Mouse (Mus musculus): Measurements from ENCODE around the gene Atcay. TPM values are rescaled to one million over a fixed set of nuclear protein-coding genes. Genes with fewer than 3 reads are reported as not detected.
"Not testable (repeated sequence)": the region's sequence is repeated elsewhere in the genome, so short reads cannot be mapped to it uniquely, and the experiment has no call there.

Gene Atcay
- polyA plus RNA-seq, 1 experiment from 2014 or later: 24.1 TPM

DNA sequence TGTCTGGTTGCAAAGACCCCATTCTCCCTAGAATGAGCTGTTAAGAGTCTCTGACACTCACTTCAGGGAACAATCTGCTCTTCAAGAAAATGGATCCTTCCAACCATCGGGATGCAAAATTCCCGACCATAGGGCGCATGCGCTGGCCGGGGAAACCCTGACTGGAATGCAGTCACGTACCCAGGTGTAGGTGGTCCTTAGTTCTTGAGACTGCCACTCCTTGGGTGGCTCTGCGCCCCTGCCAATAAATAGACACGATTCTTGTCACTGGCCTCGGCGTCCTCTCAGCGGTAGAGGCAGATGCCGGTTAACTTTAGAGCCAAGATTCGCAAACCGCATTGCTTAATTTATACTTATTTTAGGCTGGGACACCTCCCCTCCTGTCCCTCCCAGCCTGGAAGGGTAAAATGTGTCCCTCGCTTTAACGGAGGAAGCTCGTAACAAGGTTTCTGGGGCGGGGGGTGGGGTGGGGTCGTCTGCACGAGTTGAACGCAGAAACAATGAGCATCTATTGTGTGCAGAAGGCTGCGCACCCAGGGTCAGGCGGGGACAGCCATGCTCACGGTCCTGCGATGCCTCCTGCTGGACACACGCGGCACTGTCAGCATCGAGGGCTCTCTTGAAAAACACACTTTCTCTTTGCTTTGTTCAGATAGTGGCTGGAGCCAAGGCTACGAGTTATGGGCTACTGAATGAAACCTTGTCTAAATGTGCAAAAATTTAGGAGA, 55.9 kb downstream of the Atcay start:
- WGBS: 1% methylated on average over 29 of the region's 29 CpGs
- peak; percentile 65 for ATAC-seq (ENCODE audit: insufficient read depth, low FRiP score, low TSS enrichment)

DNA sequence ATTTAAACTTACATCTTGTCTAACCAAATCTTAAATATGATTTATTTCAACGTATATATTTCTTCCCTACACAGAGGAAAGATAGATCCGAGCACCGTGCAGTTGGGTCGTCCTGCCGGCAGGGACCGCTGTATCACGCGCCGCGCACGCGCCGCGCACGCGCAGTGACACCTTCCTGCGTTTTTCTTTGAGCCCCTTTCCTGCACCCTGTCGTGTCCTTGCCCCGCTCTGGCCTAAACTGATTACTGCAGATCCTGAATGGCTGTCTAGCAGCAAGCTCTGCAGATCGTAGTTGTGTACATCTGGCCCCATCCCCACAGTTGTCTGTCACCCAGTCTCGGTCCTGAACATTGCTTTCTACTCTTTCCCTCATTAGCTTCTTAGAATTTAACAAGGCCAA, 57.5 kb downstream of the Atcay start:
- peak overlapping the region; percentile 73 for H3K27ac ChIP-seq (ENCODE audit: low read depth, low read length)
- peaks cover 6% of the 10 kb centered on the region for H3K36me3 ChIP-seq (ENCODE audit: control insufficient read depth, insufficient read depth, low read length)
- H3K4me2 ChIP-seq (ENCODE audit: low read depth): peak overlapping the region; percentile 21
- no peaks in the 10 kb centered on the region for H3K9me3 ChIP-seq (ENCODE audit: control insufficient read depth, low read length)
- no peaks in the 10 kb centered on the region for H3K27me3 ChIP-seq (ENCODE audit: control insufficient read depth, insufficient read depth, low read length)
- peak overlapping the region; percentile 20; the same call in 1 of the 2 replicates for H3K9ac ChIP-seq (ENCODE audit: low read length)
- peaks cover 20% of the 10 kb centered on the region for H3K4me1 ChIP-seq (ENCODE audit: control insufficient read depth, insufficient read depth, low read length)
- H3K4me3 ChIP-seq (ENCODE audit: low read depth, low read length): no peak overlapping the region
- WGBS: 8% methylated on average over 21 of the region's 21 CpGs
- no peak for ATAC-seq (ENCODE audit: insufficient read depth, low FRiP score, low TSS enrichment)
- DNase-seq (ENCODE audit: low spot score): peak; percentile 91

More for the DNA sequence above, 55.9 kb downstream of the Atcay start:
- Histone ChIP-seq H3K36me3 (ENCODE audit: control insufficient read depth, insufficient read depth, low read length) (peaks cover 20% of the 10 kb centered on the region), H3K4me1 (ENCODE audit: control insufficient read depth, insufficient read depth, low read length) (peaks cover 13% of the 10 kb centered on the region), H3K9me3 (ENCODE audit: control insufficient read depth, low read length) (no peaks in the 10 kb centered on the region), H3K4me2 (ENCODE audit: low read depth) (peak overlapping the region; percentile 63), H3K27me3 (ENCODE audit: control insufficient read depth, insufficient read depth, low read length) (no peaks in the 10 kb centered on the region), H3K9ac (ENCODE audit: low read length) (peak overlapping the region; percentile 74), H3K27ac (ENCODE audit: low read depth, low read length) (peak overlapping the region; percentile 85), H3K4me3 (ENCODE audit: low read depth, low read length) (peak overlapping the region; percentile 34)
- DNase-seq (ENCODE audit: low spot score): peak; percentile 93

DNA sequence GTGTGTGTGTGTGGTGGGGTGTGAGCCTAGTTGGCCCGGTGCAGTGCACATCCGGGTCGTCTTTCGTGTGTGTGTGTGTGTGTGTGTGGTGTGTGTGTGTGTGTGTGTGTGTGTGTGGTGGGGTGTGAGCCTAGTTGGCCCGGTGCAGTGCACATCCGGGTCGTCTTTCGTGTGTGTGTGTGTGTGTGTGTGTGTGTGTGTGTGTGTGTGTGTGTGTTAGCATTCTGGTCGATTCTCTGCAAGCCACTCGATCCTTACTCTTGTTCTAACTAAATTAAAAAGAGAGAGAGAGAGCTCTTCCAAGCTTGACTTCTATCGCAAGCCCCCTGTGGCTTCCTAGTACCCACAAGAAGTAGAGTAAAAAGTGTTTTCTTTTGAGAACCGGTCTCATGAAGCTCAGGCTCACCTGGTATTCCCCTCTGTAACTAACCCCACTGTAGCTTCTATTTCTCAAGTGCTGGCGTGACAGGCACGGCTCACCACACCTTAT, 61.2 kb downstream of the Atcay start:
- H3K27ac ChIP-seq (ENCODE audit: low read depth, low read length); H3K27me3 ChIP-seq (ENCODE audit: control insufficient read depth, insufficient read depth, low read length); H3K9ac ChIP-seq (ENCODE audit: low read length); H3K9me3 ChIP-seq (ENCODE audit: control insufficient read depth, low read length); ATAC-seq (ENCODE audit: insufficient read depth, low FRiP score, low TSS enrichment); H3K4me2 ChIP-seq (ENCODE audit: low read depth); H3K36me3 ChIP-seq (ENCODE audit: control insufficient read depth, insufficient read depth, low read length); DNase-seq (ENCODE audit: low spot score); H3K4me3 ChIP-seq (ENCODE audit: low read depth, low read length): not testable (repeated sequence)
- WGBS: 69% methylated on average over 6 of the region's 14 CpGs
- H3K4me1 ChIP-seq (ENCODE audit: control insufficient read depth, insufficient read depth, low read length): peaks cover 19% of the 10 kb centered on the region

DNA sequence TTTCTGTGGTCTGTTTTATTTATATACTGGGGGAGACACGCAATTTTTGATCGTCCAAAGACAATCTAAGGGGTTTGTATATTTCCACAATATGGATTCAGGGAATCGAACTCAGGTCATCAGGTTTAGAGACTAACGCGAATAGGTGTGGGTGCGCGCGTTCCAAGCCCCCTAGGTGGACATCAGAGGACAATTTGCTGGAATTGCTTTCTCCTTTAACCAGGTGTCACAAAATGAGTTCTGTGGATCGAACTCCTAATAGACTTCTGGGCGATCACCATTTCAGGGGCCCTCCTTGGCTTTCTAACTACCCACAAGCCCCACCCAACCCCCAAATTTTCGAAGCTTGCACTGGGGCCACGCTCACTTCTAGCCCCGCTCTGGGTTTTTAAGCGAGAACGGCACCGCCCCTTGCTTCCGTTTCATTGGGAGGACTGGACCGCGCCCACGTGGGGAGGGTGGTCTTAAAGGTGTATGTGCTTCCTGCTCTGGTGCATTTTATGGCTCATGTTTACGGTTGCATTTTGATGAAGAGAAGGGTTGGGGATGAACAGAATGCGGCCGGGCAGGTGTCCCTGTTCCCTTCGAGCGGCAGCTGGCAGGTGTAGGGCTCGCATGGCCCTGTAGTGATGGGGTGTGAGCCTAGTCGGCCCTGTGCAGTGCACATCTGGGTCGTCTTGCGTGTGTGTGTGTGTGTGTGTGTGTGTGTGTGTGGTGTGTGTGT, 62.0 kb downstream of the Atcay start:
- peak overlapping the region; percentile 45 for H3K9ac ChIP-seq (ENCODE audit: low read length)
- 5% methylated on average over 29 of the region's 29 CpGs for WGBS
- no peaks in the 10 kb centered on the region for H3K27me3 ChIP-seq (ENCODE audit: control insufficient read depth, insufficient read depth, low read length)
- DNase-seq (ENCODE audit: low spot score) (peak; percentile 80), ATAC-seq (ENCODE audit: insufficient read depth, low FRiP score, low TSS enrichment) (peak; percentile 43; the same call in 1 of the 2 replicates)
- no peaks in the 10 kb centered on the region for H3K9me3 ChIP-seq (ENCODE audit: control insufficient read depth, low read length)
- peak overlapping the region; percentile 56 for H3K27ac ChIP-seq (ENCODE audit: low read depth, low read length)
- H3K4me3 ChIP-seq (ENCODE audit: low read depth, low read length): peak overlapping the region; percentile 96
- H3K4me1 ChIP-seq (ENCODE audit: control insufficient read depth, insufficient read depth, low read length): peaks cover 19% of the 10 kb centered on the region
- H3K4me2 ChIP-seq (ENCODE audit: low read depth): peak overlapping the region; percentile 53
- peaks cover 4% of the 10 kb centered on the region; the same call in 1 of the 2 replicates for H3K36me3 ChIP-seq (ENCODE audit: control insufficient read depth, insufficient read depth, low read length)

DNA sequence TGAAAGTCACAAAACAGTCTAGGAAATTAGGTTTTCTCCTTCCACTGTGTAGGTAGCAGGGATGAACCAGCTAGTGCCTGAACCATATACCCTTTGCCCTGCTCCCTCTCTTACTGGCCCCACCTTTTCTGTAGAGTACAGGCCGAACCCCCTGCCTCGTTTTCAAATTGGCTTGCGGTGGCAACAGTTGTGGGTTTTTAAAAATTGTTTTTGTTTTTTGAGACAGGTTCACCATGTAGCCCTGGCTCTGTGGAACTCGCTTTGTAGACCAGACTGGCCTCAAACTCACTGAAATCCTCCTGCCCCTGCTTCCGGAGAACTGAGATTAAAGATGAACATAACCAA, 62.6 kb downstream of the Atcay start:
- no peak for DNase-seq (ENCODE audit: low spot score)
- ATAC-seq (ENCODE audit: insufficient read depth, low FRiP score, low TSS enrichment): peak; percentile 74
- WGBS: 14% methylated on average over 5 of the region's 5 CpGs
- Histone ChIP-seq H3K36me3 (ENCODE audit: control insufficient read depth, insufficient read depth, low read length) (peaks cover 4% of the 10 kb centered on the region; the same call in 1 of the 2 replicates), H3K4me1 (ENCODE audit: control insufficient read depth, insufficient read depth, low read length) (peaks cover 17% of the 10 kb centered on the region), H3K27ac (ENCODE audit: low read depth, low read length) (peak overlapping the region; percentile 56), H3K4me3 (ENCODE audit: low read depth, low read length) (peak overlapping the region; percentile 96), H3K9ac (ENCODE audit: low read length) (peak overlapping the region; percentile 41; the same call in 1 of the 2 replicates), H3K9me3 (ENCODE audit: control insufficient read depth, low read length) (no peaks in the 10 kb centered on the region), H3K4me2 (ENCODE audit: low read depth) (peak overlapping the region; percentile 53), H3K27me3 (ENCODE audit: control insufficient read depth, insufficient read depth, low read length) (no peaks in the 10 kb centered on the region)

DNA sequence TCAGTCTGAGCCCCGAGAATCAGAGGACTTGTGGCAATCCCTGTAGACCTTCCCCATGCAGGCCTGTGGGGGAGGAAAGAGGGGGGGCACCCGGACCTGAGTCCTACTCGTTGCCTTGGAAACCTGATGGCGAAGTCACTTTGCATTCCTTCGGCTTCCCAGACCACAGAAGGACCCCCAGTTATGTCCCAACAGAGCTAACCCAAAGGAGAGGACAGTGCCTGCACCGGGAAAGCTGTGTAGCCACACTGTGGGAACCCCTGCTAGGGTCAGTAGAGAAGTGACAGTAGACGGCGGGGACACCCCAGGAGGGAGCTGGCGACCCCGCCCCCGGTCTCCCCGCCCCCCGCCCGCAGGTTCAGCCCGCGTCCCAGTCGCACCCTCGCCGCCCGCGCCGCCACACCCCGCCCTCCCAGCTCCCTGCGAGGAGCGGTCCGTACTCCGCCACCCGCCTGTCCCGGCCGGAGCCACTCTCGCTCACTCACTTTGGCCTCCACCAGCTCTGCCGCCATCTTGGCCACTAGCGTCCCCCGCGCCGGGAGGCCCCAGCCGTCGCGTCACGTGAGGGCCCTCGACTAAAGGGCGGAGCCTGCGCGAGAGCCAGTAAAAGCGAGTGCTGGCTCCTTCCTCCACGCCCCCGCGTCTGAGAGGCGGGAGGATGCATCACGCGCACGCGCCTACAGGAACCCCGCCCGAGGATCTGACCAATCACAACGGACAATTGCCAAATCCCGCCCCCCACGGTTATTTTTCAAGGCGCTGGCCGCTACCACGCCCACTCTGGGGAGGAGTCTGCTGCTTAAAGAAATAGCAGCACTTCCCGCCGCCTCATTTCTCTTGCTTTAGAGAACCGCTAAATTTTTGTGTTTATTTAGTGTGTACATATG, 63.2 kb downstream of the Atcay start, which contains the start of gene Pias4:
Gene Pias4 (minus strand): TSS at position 724 of the 887 bp plus-strand sequence.
- no peaks in the 10 kb centered on the region for H3K9me3 ChIP-seq (ENCODE audit: control insufficient read depth, low read length)
- under 1% methylated on average over 53 of the region's 64 CpGs for WGBS

DNA sequence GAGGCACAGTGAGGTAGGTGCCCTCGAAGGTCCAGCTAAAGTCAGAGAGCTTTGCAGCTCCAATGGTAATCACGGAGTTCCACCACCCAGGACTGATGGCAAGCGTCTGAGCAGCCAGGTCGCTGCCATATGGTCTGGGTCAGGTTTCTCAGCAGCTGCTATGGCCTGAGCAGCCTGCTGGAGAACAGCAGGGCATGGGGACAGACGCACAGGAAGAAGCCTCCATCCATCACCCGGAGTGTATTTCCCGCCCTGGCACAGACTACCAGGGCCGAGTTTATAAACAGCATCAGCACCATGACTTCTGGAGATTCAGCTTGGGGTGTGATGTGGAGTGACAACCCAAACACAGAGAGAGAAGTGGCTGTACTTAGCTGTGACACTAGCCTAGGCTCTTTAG, 65.5 kb downstream of the Atcay start:
- 61% methylated on average over 8 of the region's 8 CpGs for WGBS
- Histone ChIP-seq H3K27me3 (ENCODE audit: control insufficient read depth, insufficient read depth, low read length) (no peaks in the 10 kb centered on the region), H3K9ac (ENCODE audit: low read length) (no peak overlapping the region), H3K4me3 (ENCODE audit: low read depth, low read length) (no peak overlapping the region), H3K9me3 (ENCODE audit: control insufficient read depth, low read length) (no peaks in the 10 kb centered on the region), H3K27ac (ENCODE audit: low read depth, low read length) (no peak overlapping the region), H3K4me1 (ENCODE audit: control insufficient read depth, insufficient read depth, low read length) (peaks cover 24% of the 10 kb centered on the region), H3K36me3 (ENCODE audit: control insufficient read depth, insufficient read depth, low read length) (peaks cover 6% of the 10 kb centered on the region), H3K4me2 (ENCODE audit: low read depth) (no peak overlapping the region; the same call in 1 of the 2 replicates)
- no peak for DNase-seq (ENCODE audit: low spot score)
- no peak for ATAC-seq (ENCODE audit: insufficient read depth, low FRiP score, low TSS enrichment)

More for the DNA sequence above, 63.2 kb downstream of the Atcay start, which contains the start of gene Pias4:
- Histone ChIP-seq H3K4me3 (ENCODE audit: low read depth, low read length) (peak within 1 kb of the TSS; percentile 96), H3K27ac (ENCODE audit: low read depth, low read length) (peak within 1 kb of the TSS; percentile 64), H3K36me3 (ENCODE audit: control insufficient read depth, insufficient read depth, low read length) (peaks cover 4% of the 10 kb centered on the region; the same call in 1 of the 2 replicates), H3K9ac (ENCODE audit: low read length) (peak within 1 kb of the TSS; percentile 78), H3K27me3 (ENCODE audit: control insufficient read depth, insufficient read depth, low read length) (no peaks in the 10 kb centered on the region), H3K4me1 (ENCODE audit: control insufficient read depth, insufficient read depth, low read length) (peaks cover 20% of the 10 kb centered on the region), H3K4me2 (ENCODE audit: low read depth) (peak within 1 kb of the TSS; percentile 91)
- peak; percentile 100 for DNase-seq (ENCODE audit: low spot score)
- ATAC-seq (ENCODE audit: insufficient read depth, low FRiP score, low TSS enrichment): peak; percentile 83

DNA sequence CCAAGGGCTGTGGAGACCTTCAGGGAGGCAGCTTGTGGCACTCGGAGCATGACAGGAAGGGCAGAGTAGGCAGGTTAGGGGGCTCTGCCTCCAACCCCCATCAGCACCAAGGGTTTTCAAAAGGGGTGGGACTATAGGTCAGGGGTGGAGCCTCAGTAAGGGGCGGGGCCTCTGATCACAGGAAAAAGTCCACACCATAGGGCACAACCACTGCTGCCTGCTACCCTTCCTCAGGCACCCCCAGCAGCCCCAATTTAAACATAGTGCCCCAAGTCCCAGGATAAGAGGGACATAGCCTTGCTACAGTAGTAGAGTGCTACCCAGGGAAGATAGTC, 68.3 kb downstream of the Atcay start:
- Histone ChIP-seq H3K27me3 (ENCODE audit: control insufficient read depth, insufficient read depth, low read length) (no peaks in the 10 kb centered on the region), H3K27ac (ENCODE audit: low read depth, low read length) (peak overlapping the region; percentile 85), H3K4me1 (ENCODE audit: control insufficient read depth, insufficient read depth, low read length) (peaks cover 17% of the 10 kb centered on the region), H3K9ac (ENCODE audit: low read length) (no peak overlapping the region; the same call in 1 of the 2 replicates), H3K4me2 (ENCODE audit: low read depth) (peak overlapping the region; percentile 21; the same call in 1 of the 2 replicates), H3K9me3 (ENCODE audit: control insufficient read depth, low read length) (no peaks in the 10 kb centered on the region), H3K36me3 (ENCODE audit: control insufficient read depth, insufficient read depth, low read length) (peaks cover 16% of the 10 kb centered on the region), H3K4me3 (ENCODE audit: low read depth, low read length) (no peak overlapping the region)
- WGBS: 64% methylated on average over 2 of the region's 2 CpGs
- DNase-seq (ENCODE audit: low spot score) (no peak), ATAC-seq (ENCODE audit: insufficient read depth, low FRiP score, low TSS enrichment) (peak; percentile 15; the same call in 1 of the 2 replicates)

Measured in neural tube, embryonic 11.5 days (tissue).